Mouse (Mus musculus) heart, adult 2 months (tissue): ENCODE data around the gene Olfr160. TPM values are rescaled to one million over a fixed set of nuclear protein-coding genes. Genes with fewer than 3 reads are reported as not detected.

Source experiments
- DNase-seq, 2 experiments: peaks; one replicate each; pipeline ENCODE4 v3.0.0; 2021
- H3K27ac ChIP-seq: fragments of 200-600 bp; 2 replicates; pipeline ENCODE4 v1.8.1; 2022
- H3K27me3 ChIP-seq: fragments of 200-500 bp; 2 replicates; pipeline ENCODE4 v1.6.1; 2012; ENCODE audit warnings: mild to moderate bottlenecking, low read length, inconsistent platforms, mixed read lengths; ENCODE audit not compliant: control insufficient read depth, insufficient read depth
- H3K36me3 ChIP-seq: fragments of 200-500 bp; 2 replicates; pipeline ENCODE4 v1.6.1; 2012; ENCODE audit warnings: low read length, inconsistent platforms; ENCODE audit not compliant: control insufficient read depth, insufficient read depth
- H3K4me1 ChIP-seq: fragments of 200-500 bp; 2 replicates; pipeline ENCODE4 v1.6.1; 2011; ENCODE audit warnings: low read length; ENCODE audit not compliant: control insufficient read depth, insufficient read depth
- H3K4me3 ChIP-seq: fragments of 200-600 bp; 2 replicates; pipeline ENCODE4 v1.8.1; 2022
- H3K79me2 ChIP-seq: fragments of 200-500 bp; replicated peaks from 2 replicates; pipeline ENCODE4 v1.6.1; 2012; ENCODE audit warnings: mild to moderate bottlenecking, inconsistent platforms, low read length, moderate library complexity, mixed read lengths; ENCODE audit not compliant: control insufficient read depth, insufficient read depth
- H3K9ac ChIP-seq: fragments of 200-500 bp; 2 replicates; pipeline ENCODE4 v1.6.1; 2012; ENCODE audit warnings: low read depth, mild to moderate bottlenecking, control low read depth, inconsistent platforms, low read length, mixed read lengths
- CTCF ChIP-seq: fragments of 200-600 bp; IDR thresholded peaks from 2 replicates; pipeline ENCODE4 v1.8.1; 2022; ENCODE audit warnings: antibody characterized with exemption, mild to moderate bottlenecking, moderate library complexity
- EP300 ChIP-seq: fragments of 200-500 bp; IDR thresholded peaks from 2 replicates; pipeline ENCODE4 v1.6.1; 2011; ENCODE audit warnings: low read depth, low read length, control low read depth; ENCODE audit not compliant: insufficient read depth
- POLR2A ChIP-seq: fragments of 200-500 bp; IDR thresholded peaks from 2 replicates; pipeline ENCODE4 v1.6.1; 2011; ENCODE audit warnings: mild to moderate bottlenecking, low read depth, low read length, control low read depth; ENCODE audit not compliant: insufficient read depth
- WGBS: fragments of 180-500 bp; shearing (Covaris S2); methylation state at CpG from one replicate; pipeline ENCODE4 v1.1.7; 2018; 5-methylcytosine and 5-hydroxymethylcytosine counted together
- intact Hi-C: fragments of 180-260 bp; cut with DNase I; formaldehyde crosslinking; loops from one replicate; pipeline ENCODE4 v1.15.1; 2025
- polyA plus RNA-seq: library from polyadenylated mRNA; depleted of rRNA; stranded (reverse); fragments of >200 nt; gene quantifications from 2 replicates; pipeline ENCODE4 v1.2.3, GENCODE M21; 2012; rRNA removed
- total RNA-seq, 2 experiments: library from RNA; stranded (reverse); gene quantifications; 2 replicates each; pipeline ENCODE4 v1.2.3; 2021

The Olfr160 gene
- total and polyA plus RNA-seq, 3 experiments: not detected

- no peak overlapping the region for H3K27ac ChIP-seq
- intact Hi-C loops: no loop called here
- H3K79me2 ChIP-seq: no peaks in the 10 kb centered on the region
- H3K4me3 ChIP-seq: no peak overlapping the region
- no peak for TF ChIP-seq CTCF
- no peak for DNase-seq
- H3K9ac ChIP-seq: no peak overlapping the region
- WGBS: 53% methylated on average over 1 of the region's 1 CpGs
- no peaks in the 10 kb centered on the region for H3K36me3 ChIP-seq
- H3K27me3 ChIP-seq: no peaks in the 10 kb centered on the region
- no peaks in the 10 kb centered on the region for H3K4me1 ChIP-seq
These were observed 52.8 kb downstream of the Olfr160 start for GRCm38 (mm10) chr9:37663210-37663609.

GRCm38 (mm10) chr9:37659413-37659812, 56.6 kb downstream of the Olfr160 start:
- no peak overlapping the region for H3K9ac ChIP-seq
- 56% methylated on average over 6 of the region's 6 CpGs for WGBS
- H3K27ac ChIP-seq: no peak overlapping the region
- H3K27me3 ChIP-seq: no peaks in the 10 kb centered on the region
- H3K36me3 ChIP-seq: peaks cover 3% of the 10 kb centered on the region
- H3K4me3 ChIP-seq: no peak overlapping the region
- intact Hi-C loops: no loop called here
- H3K79me2 ChIP-seq: no peaks in the 10 kb centered on the region
- DNase-seq: no peak
- no peaks in the 10 kb centered on the region for H3K4me1 ChIP-seq
- no peak for TF ChIP-seq CTCF
- TF ChIP-seq POLR2A: no peak
- no peak for TF ChIP-seq EP300

Other genes with a start within 250 kb of the Olfr160 start
- gene Msantd2, start 226.9 kb downstream of the Olfr160 start, total RNA-seq: 1 to 10 TPM; 6.4 to 7.1 TPM
- 10.7 and 12.8 TPM in 2 replicates for gene Msantd2, start 226.9 kb downstream of the Olfr160 start, polyA plus RNA-seq
- gene Esam, start 188.2 kb downstream of the Olfr160 start, total RNA-seq: 10 to 100 TPM; 58.5 to 81.3 TPM
- gene Esam, start 188.2 kb downstream of the Olfr160 start, polyA plus RNA-seq: 77.1 and 87.2 TPM in 2 replicates
- 1 to 10 TPM; 2.5 to 4.9 TPM for gene Vsig2, start 177.0 kb downstream of the Olfr160 start, total RNA-seq
- gene Vsig2, start 177.0 kb downstream of the Olfr160 start, polyA plus RNA-seq: 16.0 and 21.1 TPM in 2 replicates
- 10 to 100 TPM in 1 of 2 experiments, 1 to 10 TPM in 1; 4.0 to 27.2 TPM for gene Nrgn, start 163.3 kb downstream of the Olfr160 start, total RNA-seq
- gene Nrgn, start 163.3 kb downstream of the Olfr160 start, polyA plus RNA-seq: 8.6 and 21.7 TPM in 2 replicates
- 1 to 10 TPM; 7.7 to 8.2 TPM for gene Siae, start 160.6 kb downstream of the Olfr160 start, total RNA-seq
- gene Siae, start 160.6 kb downstream of the Olfr160 start, polyA plus RNA-seq: 7.7 and 18.7 TPM in 2 replicates
- gene Spa17, start 102.5 kb downstream of the Olfr160 start, total RNA-seq: 1 to 10 TPM; 1.9 to 3.8 TPM
- 1.6 and 2.3 TPM in 2 replicates for gene Spa17, start 102.5 kb downstream of the Olfr160 start, polyA plus RNA-seq
- 10 to 100 TPM; 30.7 to 32.9 TPM for gene Tbrg1, start 58.9 kb downstream of the Olfr160 start, total RNA-seq
- 22.8 and 31.1 TPM in 2 replicates for gene Tbrg1, start 58.9 kb downstream of the Olfr160 start, polyA plus RNA-seq
- gene Panx3, start 47.0 kb downstream of the Olfr160 start, total RNA-seq: not detected
- gene Panx3, start 47.0 kb downstream of the Olfr160 start, polyA plus RNA-seq: not detected in 2 replicates
- not detected for gene Olfr874, start 28.9 kb upstream of the Olfr160 start, total RNA-seq
- not detected in 2 replicates for gene Olfr874, start 28.9 kb upstream of the Olfr160 start, polyA plus RNA-seq
- gene Olfr875, start 55.6 kb upstream of the Olfr160 start, total RNA-seq: not detected
- not detected in 2 replicates for gene Olfr875, start 55.6 kb upstream of the Olfr160 start, polyA plus RNA-seq
- not detected for gene Olfr876, start 86.8 kb upstream of the Olfr160 start, total RNA-seq
- gene Olfr876, start 86.8 kb upstream of the Olfr160 start, polyA plus RNA-seq: not detected in 2 replicates
- gene Olfr877, start 138.0 kb upstream of the Olfr160 start, total RNA-seq: not detected
- not detected in 2 replicates for gene Olfr877, start 138.0 kb upstream of the Olfr160 start, polyA plus RNA-seq
- gene Olfr145, start 180.5 kb upstream of the Olfr160 start, total RNA-seq: not detected
- gene Olfr145, start 180.5 kb upstream of the Olfr160 start, polyA plus RNA-seq: not detected in 2 replicates
- not detected for gene Olfr878, start 201.6 kb upstream of the Olfr160 start, total RNA-seq
- not detected in 2 replicates for gene Olfr878, start 201.6 kb upstream of the Olfr160 start, polyA plus RNA-seq